In genomic region chr1:109982064-109982808, GRCm38 (mm10) we compare ENCODE assay signal across 9 mouse cellular contexts. TPM values are rescaled to one million over a fixed set of nuclear protein-coding genes. Genes with fewer than 3 reads are reported as not detected.
DNase-seq lines count a peak whose midpoint lies in the region; ATAC-seq and TF ChIP-seq lines count a peak whose summit lies in the region.
"Had no signal": no experiment of that assay in that cellular context is flagged by ENCODE, and none has a peak within 500 bp of the region (broad histone marks: within the 10 kb centered on the region; RNA-seq: fewer than 3 reads in every experiment).

Gene Cdh7, plus strand, starts transcription at chr1:109982431.

- H3K9me3 ChIP-seq in kidney, postnatal 0 days (replicated peaks; ENCODE audit: low read length): no peaks in the 10 kb centered on the region
- no peaks in the 10 kb centered on the region for H3K9me3 ChIP-seq in hindbrain, embryonic 12.5 days (replicated peaks)
- no peaks in the 10 kb centered on the region for H3K9me3 ChIP-seq in limb, embryonic 11.5 days (ENCODE audit: control insufficient read depth, low read length)

- TF ChIP-seq CTCF in kidney, postnatal 0 days (IDR thresholded peaks at IDR 0.05; ENCODE audit: low read depth): no peak
- no peak for TF ChIP-seq CTCF in kidney, adult 2 months (conservative IDR thresholded peaks at IDR 0.05; ENCODE audit: insufficient read depth, insufficient read length, low read depth, low read length)
- TF ChIP-seq CTCF in cortical plate, adult 2 months (IDR thresholded peaks at IDR 0.05; ENCODE audit: extremely low read depth, insufficient read depth, low read length): no peak

- 0% methylated on average over 34 of the region's 35 CpGs for WGBS in kidney, postnatal 0 days
- WGBS in kidney, adult 2 months: 3% methylated on average over 35 of the region's 35 CpGs
- WGBS in hindbrain, embryonic 12.5 days: 1% methylated on average over 26 of the region's 35 CpGs
- under 1% methylated on average over 31 of the region's 35 CpGs for WGBS in limb, embryonic 11.5 days

- no peaks in the 10 kb centered on the region for H3K27me3 ChIP-seq in kidney, postnatal 0 days (ENCODE audit: insufficient read depth, low read length)
- no peaks in the 10 kb centered on the region for H3K27me3 ChIP-seq in kidney, adult 2 months (replicated peaks; ENCODE audit: control insufficient read depth, insufficient read depth, low read length)
- no peaks in the 10 kb centered on the region; the same call in 1 of the 2 replicates for H3K27me3 ChIP-seq in hindbrain, embryonic 12.5 days
- H3K27me3 ChIP-seq in limb, embryonic 11.5 days (ENCODE audit: control insufficient read depth, insufficient read depth, low read length): peaks cover 9% of the 10 kb centered on the region; the same call in 1 of the 2 replicates
- H3K27me3 ChIP-seq: Patski had no signal

- H3K9ac ChIP-seq in kidney, postnatal 0 days (ENCODE audit: low read depth, low read length): no peak within 1 kb of the TSS
- H3K9ac ChIP-seq in hindbrain, embryonic 12.5 days: peak within 1 kb of the TSS; percentile 62
- H3K9ac ChIP-seq in limb, embryonic 11.5 days (ENCODE audit: low read length): 0 out of 2 replicates have a peak within 1 kb of the TSS, but pooled peaks have one; percentile 12

- peak; percentile 6 for DNase-seq in kidney, postnatal 0 days (ENCODE audit: low spot score)
- no peak for DNase-seq in kidney, adult 2 months
- DNase-seq in limb, embryonic 11.5 days (ENCODE audit: low spot score): peak; percentile 63
- DNase-seq in retina, postnatal 1 day: peak; percentile 89
- no peak for DNase-seq in c-Kit-positive CD71-positive TER-119-positive erythroid progenitor cells, embryonic 14.5 days (ENCODE audit: low spot score)
- DNase-seq in MN1 (ENCODE audit: low spot score): no peak

- TF ChIP-seq POLR2A in kidney, adult 2 months (IDR thresholded peaks at IDR 0.05; ENCODE audit: low read depth, low read length): no peak
- TF ChIP-seq POLR2A in cortical plate, adult 2 months (IDR thresholded peaks at IDR 0.05; ENCODE audit: extremely low read depth, insufficient read depth, low read length): 0 out of 2 replicates have a peak, but pooled peaks have one; percentile 16

- peak within 1 kb of the TSS; percentile 73 for H3K4me2 ChIP-seq in kidney, postnatal 0 days (ENCODE audit: low read length)
- H3K4me2 ChIP-seq in hindbrain, embryonic 12.5 days (replicated peaks): peak within 1 kb of the TSS; percentile 94
- H3K4me2 ChIP-seq in limb, embryonic 11.5 days (ENCODE audit: low read depth, severe bottlenecking): peak within 1 kb of the TSS; percentile 84

- peak within 1 kb of the TSS; percentile 36 for H3K4me3 ChIP-seq in kidney, postnatal 0 days (replicated peaks; ENCODE audit: low read depth, low read length)
- no peak within 1 kb of the TSS for H3K4me3 ChIP-seq in kidney, adult 2 months (ENCODE audit: insufficient read depth, low read depth, low read length)
- H3K4me3 ChIP-seq in cortical plate, adult 2 months (ENCODE audit: insufficient read depth, low read length): peak within 1 kb of the TSS; percentile 57
- H3K4me3 ChIP-seq in hindbrain, embryonic 12.5 days: peak within 1 kb of the TSS; percentile 64
- peak within 1 kb of the TSS; percentile 54 for H3K4me3 ChIP-seq in limb, embryonic 11.5 days (ENCODE audit: low read depth, low read length)

- no peaks in the 10 kb centered on the region for H3K4me1 ChIP-seq in kidney, postnatal 0 days (replicated peaks; ENCODE audit: insufficient read depth, low read length)
- no peaks in the 10 kb centered on the region for H3K4me1 ChIP-seq in kidney, adult 2 months (ENCODE audit: control insufficient read depth, insufficient read depth, low read length)
- H3K4me1 ChIP-seq in cortical plate, adult 2 months (ENCODE audit: control insufficient read depth, insufficient read depth, low read length): no peaks in the 10 kb centered on the region
- peaks cover 10% of the 10 kb centered on the region for H3K4me1 ChIP-seq in hindbrain, embryonic 12.5 days
- H3K4me1 ChIP-seq in limb, embryonic 11.5 days (ENCODE audit: control insufficient read depth, insufficient read depth, low read length): no peaks in the 10 kb centered on the region

- peak; percentile 46; the same call in 1 of the 2 replicates for ATAC-seq in kidney, postnatal 0 days (replicated peaks; ENCODE audit: low FRiP score, low read depth)
- ATAC-seq in hindbrain, embryonic 12.5 days (ENCODE audit: low FRiP score): peak; percentile 89
- ATAC-seq in limb, embryonic 11.5 days (ENCODE audit: insufficient number of reproducible peaks, low FRiP score, low TSS enrichment, low read depth): peak; percentile 79
- ATAC-seq: Patski had no signal

- no peak within 1 kb of the TSS for H3K27ac ChIP-seq in kidney, postnatal 0 days
- H3K27ac ChIP-seq in kidney, adult 2 months (ENCODE audit: insufficient read depth, low read depth, low read length): no peak within 1 kb of the TSS
- H3K27ac ChIP-seq in cortical plate, adult 2 months (ENCODE audit: insufficient read depth, low read length): peak within 1 kb of the TSS; percentile 24; the same call in 1 of the 2 replicates
- H3K27ac ChIP-seq in hindbrain, embryonic 12.5 days: peak within 1 kb of the TSS; percentile 66
- no peak within 1 kb of the TSS for H3K27ac ChIP-seq in limb, embryonic 11.5 days (replicated peaks; ENCODE audit: low read depth, low read length)

- no peaks in the 10 kb centered on the region for H3K36me3 ChIP-seq in kidney, postnatal 0 days (ENCODE audit: insufficient read depth, low read length)
- no peaks in the 10 kb centered on the region for H3K36me3 ChIP-seq in kidney, adult 2 months (ENCODE audit: control insufficient read depth, insufficient read depth, low read length)
- no peaks in the 10 kb centered on the region for H3K36me3 ChIP-seq in hindbrain, embryonic 12.5 days
- H3K36me3 ChIP-seq in limb, embryonic 11.5 days (ENCODE audit: control insufficient read depth, insufficient read depth, low read length): no peaks in the 10 kb centered on the region

RNA-seq across cellular contexts. Expression of gene Cdh7, which starts in this region (rescaled TPM):
- 0.08 and 0.09 TPM in 2 replicates for polyA plus RNA-seq in kidney, postnatal 0 days (2015; fragmentation: Nextera tagmentation; extraction: Ambion mirVana)
- polyA plus RNA-seq in kidney, adult 2 months (2012; rRNA removed): not detected in 2 replicates
- 10.5 and 11.5 TPM in 2 replicates for polyA plus RNA-seq in cortical plate, adult 2 months (2012; rRNA removed)
- 4.7 and 5.0 TPM in 2 replicates for polyA plus RNA-seq in hindbrain, embryonic 12.5 days (2016; fragmentation: Nextera tagmentation; extraction: Ambion mirVana)
- polyA plus RNA-seq in limb, embryonic 11.5 days (2014; fragmentation: Nextera tagmentation; extraction: Ambion mirVana): 0.41 and 0.89 TPM in 2 replicates
- polyA plus RNA-seq: Patski had no signal

Comparison
In these comparisons a context has a peak if more than half of its experiments do, and no peak if none do; other contexts are left out.
1. Peak in DNase-seq, ATAC-seq, H3K4me3 ChIP-seq and H3K4me2 ChIP-seq in kidney, postnatal 0 days; RNA of the gene not detected or under 1 TPM.
2. Peak in DNase-seq, ATAC-seq, H3K4me3 ChIP-seq, H3K9ac ChIP-seq and H3K4me2 ChIP-seq in limb, embryonic 11.5 days; RNA of the gene not detected or under 1 TPM.
3. H3K27ac ChIP-seq: peak in cortical plate, adult 2 months (single experiment) and hindbrain, embryonic 12.5 days (single experiment); none in kidney, postnatal 0 days (single experiment), kidney, adult 2 months (single experiment) and limb, embryonic 11.5 days (single experiment).
4. Peak in every context shown above with its lines, with median percentiles within 50 percentile points of each other: ATAC-seq and H3K4me2 ChIP-seq.